Mouse (Mus musculus) forebrain, embryonic 15.5 days (tissue): ENCODE data around the gene Slc5a4b. TPM values are rescaled to one million over a fixed set of nuclear protein-coding genes. Genes with fewer than 3 reads are reported as not detected.

Source experiments
- ATAC-seq: fragments of 200-750 bp; cut with Nextera tagmentation; replicated peaks from 2 replicates; pipeline ENCODE4 v1.8.0; 2017; ENCODE audit warnings: mild to moderate bottlenecking, moderate TSS enrichment, moderate library complexity
- H3K27ac ChIP-seq: fragments of 300-500 bp; sonication (generic); replicated peaks from 2 replicates; pipeline ENCODE4 v1.5.1; 2015; ENCODE audit warnings: mild to moderate bottlenecking, inconsistent platforms
- H3K27me3 ChIP-seq: fragments of 300-500 bp; sonication (generic); 2 replicates; pipeline ENCODE4 v1.6.1; 2015; ENCODE audit warnings: inconsistent platforms
- H3K36me3 ChIP-seq: fragments of 300-500 bp; sonication (generic); 2 replicates; pipeline ENCODE4 v1.6.1; 2015; ENCODE audit warnings: mild to moderate bottlenecking, inconsistent platforms
- H3K4me1 ChIP-seq: fragments of 300-500 bp; sonication (generic); 2 replicates; pipeline ENCODE4 v1.6.1; 2015; ENCODE audit warnings: inconsistent platforms
- H3K4me2 ChIP-seq: fragments of 300-500 bp; sonication (generic); replicated peaks from 2 replicates; pipeline ENCODE4 v1.6.1; 2015; ENCODE audit warnings: mild to moderate bottlenecking, inconsistent platforms
- H3K4me3 ChIP-seq: fragments of 300-500 bp; sonication (generic); 2 replicates; pipeline ENCODE4 v1.5.1; 2015; ENCODE audit warnings: mild to moderate bottlenecking, inconsistent platforms
- H3K9ac ChIP-seq: fragments of 300-500 bp; sonication (generic); replicated peaks from 2 replicates; pipeline ENCODE4 v1.6.1; 2015; ENCODE audit warnings: mild to moderate bottlenecking, inconsistent platforms
- H3K9me3 ChIP-seq: fragments of 300-500 bp; sonication (generic); 2 replicates; pipeline ENCODE4 v1.6.1; 2016; ENCODE audit warnings: inconsistent platforms
- WGBS: fragments of 180-500 bp; shearing (Covaris S2); methylation state at CpG from one replicate; pipeline ENCODE4 v1.1.7; 2015; ENCODE audit warnings: mixed read lengths; 5-methylcytosine and 5-hydroxymethylcytosine counted together
- polyA plus RNA-seq: library from polyadenylated mRNA; unstranded; fragments of >200 nt; fragmentation: Nextera tagmentation; extraction: Ambion mirVana; gene quantifications from 2 replicates; pipeline ENCODE4 v1.2.1, GENCODE M21; 2015

Slc5a4b gene
- not detected in 2 replicates for polyA plus RNA-seq

GRCm38 (mm10) chr10:76110861-76111260 is at the start of gene Slc5a4b:
TSS of gene Slc5a4b (minus strand) at chr10:76110961.
- 92% methylated on average over 4 of the region's 4 CpGs for WGBS
- Histone ChIP-seq H3K4me3 (no peak within 1 kb of the TSS), H3K36me3 (no peaks in the 10 kb centered on the region), H3K4me1 (0 out of 2 replicates have a peak, but pooled peaks cover 3% of the 10 kb centered on the region), H3K9ac (no peak within 1 kb of the TSS), H3K27me3 (no peaks in the 10 kb centered on the region), H3K9me3 (no peaks in the 10 kb centered on the region), H3K27ac (no peak within 1 kb of the TSS), H3K4me2 (no peak within 1 kb of the TSS)
- no peak for ATAC-seq

- no peaks in the 10 kb centered on the region for H3K36me3 ChIP-seq
- H3K27ac ChIP-seq: no peak overlapping the region
- no peaks in the 10 kb centered on the region for H3K4me1 ChIP-seq
- no peaks in the 10 kb centered on the region for H3K9me3 ChIP-seq
- no peak overlapping the region for H3K4me2 ChIP-seq
- no peak for ATAC-seq
- H3K9ac ChIP-seq: no peak overlapping the region
- WGBS: 63% methylated on average over 1 of the region's 1 CpGs
- no peak overlapping the region for H3K4me3 ChIP-seq
- no peaks in the 10 kb centered on the region for H3K27me3 ChIP-seq
These were observed 47.2 kb upstream of the Slc5a4b start for GRCm38 (mm10) chr10:76158009-76158408.

- no peak for ATAC-seq
- 83% methylated on average over 5 of the region's 5 CpGs for WGBS
- no peak overlapping the region for H3K4me3 ChIP-seq
- no peak overlapping the region for H3K4me2 ChIP-seq
- no peaks in the 10 kb centered on the region for H3K36me3 ChIP-seq
- no peak overlapping the region for H3K9ac ChIP-seq
- no peaks in the 10 kb centered on the region for H3K27me3 ChIP-seq
- no peak overlapping the region for H3K27ac ChIP-seq
- no peaks in the 10 kb centered on the region for H3K9me3 ChIP-seq
- no peaks in the 10 kb centered on the region for H3K4me1 ChIP-seq
These were observed 46.8 kb upstream of the Slc5a4b start for GRCm38 (mm10) chr10:76157528-76157927.

- H3K9ac ChIP-seq: no peak overlapping the region
- no peaks in the 10 kb centered on the region for H3K9me3 ChIP-seq
- no peaks in the 10 kb centered on the region for H3K27me3 ChIP-seq
- no peak for ATAC-seq
- no peak overlapping the region for H3K4me3 ChIP-seq
- no peaks in the 10 kb centered on the region for H3K4me1 ChIP-seq
- no peak overlapping the region for H3K4me2 ChIP-seq
- WGBS: 88% methylated on average over 7 of the region's 7 CpGs
- H3K36me3 ChIP-seq: no peaks in the 10 kb centered on the region
- H3K27ac ChIP-seq: no peak overlapping the region
These were observed 45.1 kb upstream of the Slc5a4b start for GRCm38 (mm10) chr10:76155911-76156310.

GRCm38 (mm10) chr10:76147278-76147677 is 36.5 kb upstream of the Slc5a4b start, which contains the start of gene Slc5a4a:
TSS of gene Slc5a4a (plus strand) at chr10:76147451.
- H3K4me2 ChIP-seq: no peak within 1 kb of the TSS
- H3K36me3 ChIP-seq: no peaks in the 10 kb centered on the region
- H3K9ac ChIP-seq: no peak within 1 kb of the TSS
- H3K4me1 ChIP-seq: no peaks in the 10 kb centered on the region
- no peaks in the 10 kb centered on the region for H3K9me3 ChIP-seq
- ATAC-seq: no peak
- H3K4me3 ChIP-seq: no peak within 1 kb of the TSS
- 93% methylated on average over 5 of the region's 5 CpGs for WGBS
- no peak within 1 kb of the TSS for H3K27ac ChIP-seq
- no peaks in the 10 kb centered on the region for H3K27me3 ChIP-seq

- no peaks in the 10 kb centered on the region for H3K36me3 ChIP-seq
- no peak for ATAC-seq
These were observed 36.1 kb upstream of the Slc5a4b start for GRCm38 (mm10) chr10:76146846-76147245.

GRCm38 (mm10) chr10:76136318-76136717 is 25.6 kb upstream of the Slc5a4b start:
- no peak overlapping the region for H3K9ac ChIP-seq
- 87% methylated on average over 2 of the region's 2 CpGs for WGBS

More at GRCm38 (mm10) chr10:76146846-76147245, 36.1 kb upstream of the Slc5a4b start:
- Histone ChIP-seq H3K4me1 (no peaks in the 10 kb centered on the region), H3K27ac (no peak overlapping the region), H3K4me3 (no peak overlapping the region), H3K9me3 (no peaks in the 10 kb centered on the region), H3K27me3 (no peaks in the 10 kb centered on the region), H3K4me2 (no peak overlapping the region), H3K9ac (no peak overlapping the region)
- WGBS: 83% methylated on average over 8 of the region's 8 CpGs

GRCm38 (mm10) chr10:76132506-76132905 is 21.7 kb upstream of the Slc5a4b start:
- H3K36me3 ChIP-seq: no peaks in the 10 kb centered on the region
- H3K4me2 ChIP-seq: no peak overlapping the region
- H3K4me1 ChIP-seq: no peaks in the 10 kb centered on the region
- H3K9ac ChIP-seq: no peak overlapping the region
- no peak overlapping the region for H3K4me3 ChIP-seq
- WGBS: 69% methylated on average over 4 of the region's 4 CpGs
- no peaks in the 10 kb centered on the region for H3K9me3 ChIP-seq
- no peak overlapping the region for H3K27ac ChIP-seq
- no peaks in the 10 kb centered on the region for H3K27me3 ChIP-seq
- ATAC-seq: no peak

More at GRCm38 (mm10) chr10:76136318-76136717, 25.6 kb upstream of the Slc5a4b start:
- no peaks in the 10 kb centered on the region for H3K36me3 ChIP-seq
- no peak overlapping the region for H3K4me2 ChIP-seq
- H3K4me1 ChIP-seq: no peaks in the 10 kb centered on the region
- H3K27me3 ChIP-seq: no peaks in the 10 kb centered on the region
- H3K4me3 ChIP-seq: no peak overlapping the region
- H3K9me3 ChIP-seq: no peaks in the 10 kb centered on the region
- no peak overlapping the region for H3K27ac ChIP-seq
- no peak for ATAC-seq

- 91% methylated on average over 5 of the region's 5 CpGs for WGBS
- Histone ChIP-seq H3K4me3 (no peak overlapping the region), H3K27ac (no peak overlapping the region), H3K9me3 (no peaks in the 10 kb centered on the region), H3K4me2 (no peak overlapping the region), H3K27me3 (no peaks in the 10 kb centered on the region), H3K9ac (no peak overlapping the region), H3K36me3 (no peaks in the 10 kb centered on the region), H3K4me1 (peaks cover 4% of the 10 kb centered on the region; the same call in 1 of the 2 replicates)
- ATAC-seq: no peak
These were observed 10.7 kb upstream of the Slc5a4b start for GRCm38 (mm10) chr10:76121495-76121894.

GRCm38 (mm10) chr10:76120124-76120711 is 9.5 kb upstream of the Slc5a4b start:
- WGBS: 21% methylated on average over 4 of the region's 4 CpGs
- no peak for ATAC-seq
- Histone ChIP-seq H3K36me3 (no peaks in the 10 kb centered on the region), H3K4me1 (peaks cover 4% of the 10 kb centered on the region; the same call in 1 of the 2 replicates), H3K4me2 (no peak overlapping the region), H3K4me3 (no peak overlapping the region), H3K27ac (no peak overlapping the region), H3K9ac (no peak overlapping the region), H3K9me3 (no peaks in the 10 kb centered on the region), H3K27me3 (no peaks in the 10 kb centered on the region)

- Histone ChIP-seq H3K27ac (no peak overlapping the region), H3K36me3 (no peaks in the 10 kb centered on the region), H3K4me1 (peaks cover 4% of the 10 kb centered on the region; the same call in 1 of the 2 replicates), H3K4me3 (no peak overlapping the region), H3K9me3 (no peaks in the 10 kb centered on the region), H3K27me3 (no peaks in the 10 kb centered on the region), H3K4me2 (no peak overlapping the region), H3K9ac (no peak overlapping the region)
- WGBS: 10% methylated on average over 1 of the region's 1 CpGs
- no peak for ATAC-seq
These were observed 8.0 kb upstream of the Slc5a4b start for GRCm38 (mm10) chr10:76118741-76119140.

- 23% methylated on average over 5 of the region's 5 CpGs for WGBS
- ATAC-seq: no peak
- H3K9ac ChIP-seq: no peak overlapping the region
These were observed 7.2 kb upstream of the Slc5a4b start for GRCm38 (mm10) chr10:76117966-76118365.

GRCm38 (mm10) chr10:76097368-76097767 is 13.4 kb downstream of the Slc5a4b start:
- Histone ChIP-seq H3K4me1 (no peaks in the 10 kb centered on the region), H3K27ac (no peak overlapping the region), H3K4me3 (no peak overlapping the region), H3K27me3 (no peaks in the 10 kb centered on the region), H3K9ac (no peak overlapping the region), H3K9me3 (no peaks in the 10 kb centered on the region), H3K4me2 (no peak overlapping the region), H3K36me3 (no peaks in the 10 kb centered on the region)
- WGBS: 70% methylated on average over 9 of the region's 9 CpGs
- ATAC-seq: no peak

More at GRCm38 (mm10) chr10:76117966-76118365, 7.2 kb upstream of the Slc5a4b start:
- no peak overlapping the region for H3K27ac ChIP-seq
- no peak overlapping the region for H3K4me3 ChIP-seq
- no peak overlapping the region for H3K4me2 ChIP-seq
- H3K36me3 ChIP-seq: no peaks in the 10 kb centered on the region
- peaks cover 4% of the 10 kb centered on the region; the same call in 1 of the 2 replicates for H3K4me1 ChIP-seq
- no peaks in the 10 kb centered on the region for H3K9me3 ChIP-seq
- no peaks in the 10 kb centered on the region for H3K27me3 ChIP-seq
